Mouse (Mus musculus) megakaryocyte, embryonic 14.5 days (primary cell): Measurements from ENCODE around the gene Mgll. TPM values are rescaled to one million over a fixed set of nuclear protein-coding genes. Genes with fewer than 3 reads are reported as not detected.

Experiments used
- H3K27me3 ChIP-seq: replicated peaks from 2 replicates; pipeline ENCODE3; 2012; ENCODE audit warnings: inconsistent platforms
- H3K36me3 ChIP-seq: replicated peaks from 2 replicates; pipeline ENCODE3; 2012; ENCODE audit warnings: low read length, inconsistent platforms, mixed read lengths
- H3K4me1 ChIP-seq: 2 replicates; pipeline ENCODE4 v1.6.1; 2012; ENCODE audit warnings: inconsistent platforms
- H3K4me3 ChIP-seq: replicated peaks from 2 replicates; pipeline ENCODE3; 2012; ENCODE audit warnings: moderate library complexity, mild to moderate bottlenecking, inconsistent platforms
- H3K9me3 ChIP-seq: 2 replicates; pipeline ENCODE4 v1.6.1; 2012; ENCODE audit warnings: inconsistent platforms
- FLI1 ChIP-seq: IDR thresholded peaks from 2 replicates; pipeline ENCODE4 v1.6.1; 2012; ENCODE audit warnings: low read length, inconsistent platforms, mixed read lengths
- GATA1 ChIP-seq: IDR thresholded peaks from 3 replicates; pipeline ENCODE4 v1.6.1; 2012; ENCODE audit warnings: mixed read lengths, low read length, inconsistent platforms, borderline replicate concordance
- polyA plus RNA-seq: library from polyadenylated mRNA; stranded (reverse); fragments of >175 nt; gene quantifications from 2 replicates; pipeline ENCODE4 v1.2.3, GENCODE M21; 2012; ENCODE audit warnings: low replicate concordance; ENCODE audit not compliant: insufficient read depth

Gene Mgll
- polyA plus RNA-seq, 1 experiment, result 6.7 TPM

- no peaks in the 10 kb centered on the region for H3K9me3 ChIP-seq
- no peak overlapping the region for H3K4me3 ChIP-seq
- no peaks in the 10 kb centered on the region for H3K36me3 ChIP-seq
- H3K4me1 ChIP-seq, result peaks cover 52% of the 10 kb centered on the region
- H3K27me3 ChIP-seq, result peaks cover 40% of the 10 kb centered on the region
- TF ChIP-seq FLI1 (no peak), GATA1 (no peak)
These were observed 130.3 kb downstream of the Mgll start for GRCm38 (mm10) chr6:88854509-88854908.

GRCm38 (mm10) chr6:88855636-88856035 is 131.4 kb downstream of the Mgll start:
- no peaks in the 10 kb centered on the region for H3K9me3 ChIP-seq
- no peak overlapping the region for H3K4me3 ChIP-seq
- peaks cover 48% of the 10 kb centered on the region for H3K27me3 ChIP-seq
- no peak for TF ChIP-seq FLI1
- no peak for TF ChIP-seq GATA1
- H3K4me1 ChIP-seq, result peaks cover 49% of the 10 kb centered on the region
- no peaks in the 10 kb centered on the region for H3K36me3 ChIP-seq

GRCm38 (mm10) chr6:88857249-88857648 is 133.0 kb downstream of the Mgll start:
- TF ChIP-seq GATA1 (no peak), FLI1 (no peak)
- no peaks in the 10 kb centered on the region for H3K36me3 ChIP-seq
- H3K4me1 ChIP-seq, result peaks cover 50% of the 10 kb centered on the region
- H3K4me3 ChIP-seq, result no peak overlapping the region
- H3K27me3 ChIP-seq, result peaks cover 46% of the 10 kb centered on the region
- peaks cover 3% of the 10 kb centered on the region for H3K9me3 ChIP-seq

- H3K4me1 ChIP-seq, result peaks cover 50% of the 10 kb centered on the region
- no peak for TF ChIP-seq FLI1
- TF ChIP-seq GATA1, result no peak
- H3K4me3 ChIP-seq, result no peak overlapping the region
- peaks cover 46% of the 10 kb centered on the region for H3K27me3 ChIP-seq
- H3K36me3 ChIP-seq, result no peaks in the 10 kb centered on the region
- peaks cover 3% of the 10 kb centered on the region for H3K9me3 ChIP-seq
These were observed 133.6 kb downstream of the Mgll start for GRCm38 (mm10) chr6:88857830-88858229.

GRCm38 (mm10) chr6:88858341-88858740 is 134.1 kb downstream of the Mgll start:
- H3K4me1 ChIP-seq, result peaks cover 46% of the 10 kb centered on the region
- H3K27me3 ChIP-seq, result peaks cover 51% of the 10 kb centered on the region
- TF ChIP-seq FLI1 (no peak), GATA1 (no peak)

GRCm38 (mm10) chr6:88860914-88861313 is 136.7 kb downstream of the Mgll start:
- Histone ChIP-seq H3K4me1 (peaks cover 21% of the 10 kb centered on the region), H3K4me3 (peak overlapping the region; percentile 20), H3K36me3 (no peaks in the 10 kb centered on the region), H3K27me3 (peaks cover 55% of the 10 kb centered on the region), H3K9me3 (peaks cover 3% of the 10 kb centered on the region)
- TF ChIP-seq FLI1, result no peak
- TF ChIP-seq GATA1, result no peak

More at GRCm38 (mm10) chr6:88858341-88858740, 134.1 kb downstream of the Mgll start:
- no peaks in the 10 kb centered on the region for H3K36me3 ChIP-seq
- H3K9me3 ChIP-seq, result peaks cover 3% of the 10 kb centered on the region
- H3K4me3 ChIP-seq, result no peak overlapping the region

- TF ChIP-seq FLI1 (no peak), GATA1 (no peak)
- no peak overlapping the region for H3K4me3 ChIP-seq
- peaks cover 59% of the 10 kb centered on the region for H3K27me3 ChIP-seq
- H3K9me3 ChIP-seq, result peaks cover 3% of the 10 kb centered on the region
- peaks cover 11% of the 10 kb centered on the region for H3K4me1 ChIP-seq
- no peaks in the 10 kb centered on the region for H3K36me3 ChIP-seq
These were observed 141.5 kb downstream of the Mgll start for GRCm38 (mm10) chr6:88865704-88866103.

- TF ChIP-seq GATA1 (no peak), FLI1 (no peak)
- Histone ChIP-seq H3K4me1 (peaks cover 15% of the 10 kb centered on the region), H3K9me3 (peaks cover 10% of the 10 kb centered on the region), H3K4me3 (no peak overlapping the region), H3K36me3 (peaks cover 4% of the 10 kb centered on the region), H3K27me3 (peaks cover 89% of the 10 kb centered on the region)
These were observed 145.2 kb downstream of the Mgll start for GRCm38 (mm10) chr6:88869459-88869858.

GRCm38 (mm10) chr6:88870594-88870993 is 146.4 kb downstream of the Mgll start:
- Histone ChIP-seq H3K36me3 (peaks cover 4% of the 10 kb centered on the region), H3K9me3 (peaks cover 20% of the 10 kb centered on the region), H3K4me3 (no peak overlapping the region), H3K4me1 (peaks cover 24% of the 10 kb centered on the region), H3K27me3 (peaks cover 89% of the 10 kb centered on the region)
- TF ChIP-seq FLI1 (no peak), GATA1 (no peak)

- Histone ChIP-seq H3K4me1 (peaks cover 24% of the 10 kb centered on the region), H3K4me3 (no peak overlapping the region), H3K27me3 (peaks cover 90% of the 10 kb centered on the region), H3K36me3 (peaks cover 4% of the 10 kb centered on the region), H3K9me3 (peaks cover 30% of the 10 kb centered on the region)
- TF ChIP-seq FLI1 (no peak), GATA1 (no peak)
These were observed 147.3 kb downstream of the Mgll start for GRCm38 (mm10) chr6:88871546-88871945.

GRCm38 (mm10) chr6:88872811-88873210 is 148.6 kb downstream of the Mgll start:
- Histone ChIP-seq H3K36me3 (peaks cover 4% of the 10 kb centered on the region), H3K27me3 (peaks cover 81% of the 10 kb centered on the region), H3K4me3 (no peak overlapping the region), H3K9me3 (peaks cover 32% of the 10 kb centered on the region), H3K4me1 (peaks cover 24% of the 10 kb centered on the region)
- TF ChIP-seq FLI1, result no peak
